In the genomic region with DNA sequence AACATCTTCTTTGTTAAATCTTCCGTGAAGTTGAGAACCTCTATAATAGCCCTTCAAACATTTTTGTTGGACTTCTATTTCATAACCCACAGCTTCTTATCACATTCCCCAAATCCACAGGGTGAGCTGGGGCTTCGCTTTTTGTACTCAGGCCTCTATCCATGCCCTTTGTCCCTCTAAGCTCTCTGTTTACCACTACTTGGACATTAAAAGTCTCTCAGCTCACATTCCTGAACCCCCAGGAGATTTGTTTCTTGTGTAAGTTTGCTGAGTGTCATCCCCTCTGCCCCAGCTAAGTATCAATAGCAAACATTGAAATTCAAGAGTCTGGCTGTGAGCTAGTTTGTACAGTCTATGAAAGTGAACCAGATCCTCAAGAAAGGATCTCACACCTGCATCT, we compare ENCODE assay signal across 24 mouse cellular contexts.
A peak's percentile ranks its signal among the peaks of the same experiment; 100 is the strongest.
DNase-seq lines count a peak whose midpoint lies in the region; ATAC-seq lines count a peak whose summit lies in the region.
"Had no signal": no experiment of that assay in that cellular context is flagged by ENCODE, and none has a peak within 500 bp of the region (broad histone marks: within the 10 kb centered on the region; RNA-seq: fewer than 3 reads in every experiment).

No protein-coding gene starts in this region.

- peak; percentile 9 for DNase-seq in adrenal gland, postnatal 14 days
- no peak for DNase-seq in adrenal gland, postnatal 36 days
- DNase-seq in R1 (ENCODE audit: low read depth, low spot score), result peak; percentile 20
- DNase-seq in embryo, embryonic 9.5 days (ENCODE audit: extremely low spot score), result peak; percentile 3
- DNase-seq in ovary, postnatal 14 days (ENCODE audit: low spot score), result no peak
- DNase-seq in midbrain, embryonic 11.5 days (ENCODE audit: low spot score, missing footprints), result no peak
- no peak for DNase-seq in left cerebral cortex, adult 8-10 months (ENCODE audit: low spot score in 2 of 2)
- DNase-seq: adrenal gland, postnatal 25 days; cerebellum, adult 11-12 months; cerebellum, adult 9-11 months; cerebellum, postnatal 36 days; gastrocnemius, postnatal 25 days; heart, postnatal 36 days; kidney, adult 8-10 months had no signal

- H3K27ac ChIP-seq in brown adipose tissue, adult 24 weeks (replicated peaks; ENCODE audit: low read depth, low read length), result 0 out of 2 replicates have a peak overlapping the region, but pooled peaks have one; percentile 5
- H3K27ac ChIP-seq in midbrain, embryonic 11.5 days (ENCODE audit: low read depth, low read length), result no peak overlapping the region
- H3K27ac ChIP-seq: embryonic facial prominence, embryonic 15.5 days; forebrain, embryonic 10.5 days; heart, embryonic 13.5 days; hindbrain, embryonic 12.5 days had no signal

- no peak overlapping the region for H3K4me2 ChIP-seq in midbrain, embryonic 11.5 days
- H3K4me2 ChIP-seq: embryonic facial prominence, embryonic 15.5 days; heart, embryonic 13.5 days; hindbrain, embryonic 12.5 days had no signal

- H3K4me1 ChIP-seq in brown adipose tissue, adult 24 weeks (ENCODE audit: control insufficient read depth, insufficient read depth, insufficient read length, low read length), result peaks cover 4% of the 10 kb centered on the region; the same call in 1 of the 2 replicates
- no peaks in the 10 kb centered on the region for H3K4me1 ChIP-seq in midbrain, embryonic 11.5 days (ENCODE audit: control insufficient read depth, insufficient read depth, low read length)
- H3K4me1 ChIP-seq: embryonic facial prominence, embryonic 15.5 days; forebrain, embryonic 10.5 days; heart, embryonic 13.5 days; hindbrain, embryonic 12.5 days had no signal

- H3K9me3 ChIP-seq in midbrain, embryonic 11.5 days (ENCODE audit: control insufficient read depth, low read length), result no peaks in the 10 kb centered on the region
- H3K9me3 ChIP-seq: embryonic facial prominence, embryonic 15.5 days; forebrain, embryonic 10.5 days; heart, embryonic 13.5 days; hindbrain, embryonic 12.5 days had no signal

- no peaks in the 10 kb centered on the region for H3K36me3 ChIP-seq in midbrain, embryonic 11.5 days (ENCODE audit: control insufficient read depth, insufficient read depth, low read length)
- H3K36me3 ChIP-seq: embryonic facial prominence, embryonic 15.5 days; forebrain, embryonic 10.5 days; heart, embryonic 13.5 days; hindbrain, embryonic 12.5 days had no signal

- H3K27me3 ChIP-seq in midbrain, embryonic 11.5 days (ENCODE audit: control insufficient read depth, insufficient read depth, low read length), result no peaks in the 10 kb centered on the region
- H3K27me3 ChIP-seq: embryonic facial prominence, embryonic 15.5 days; heart, embryonic 13.5 days; hindbrain, embryonic 12.5 days had no signal

- ATAC-seq in midbrain, embryonic 11.5 days (ENCODE audit: low FRiP score), result no peak
- ATAC-seq: forebrain, embryonic 14.5 days; hindbrain, embryonic 16.5 days; inflammation-experienced regulatory T-cells, adult 6 months; intestine, postnatal 0 days had no signal

- H3K9ac ChIP-seq in midbrain, embryonic 11.5 days (ENCODE audit: low read length), result no peak overlapping the region
- H3K9ac ChIP-seq: embryonic facial prominence, embryonic 15.5 days; heart, embryonic 13.5 days; hindbrain, embryonic 12.5 days had no signal

- no peak overlapping the region for H3K4me3 ChIP-seq in brown adipose tissue, adult 24 weeks (ENCODE audit: insufficient read depth, low read depth, low read length)
- no peak overlapping the region for H3K4me3 ChIP-seq in midbrain, embryonic 11.5 days (ENCODE audit: low read depth, low read length)
- H3K4me3 ChIP-seq: embryonic facial prominence, embryonic 15.5 days; erythroblast, embryonic 14.5 days; forebrain, embryonic 10.5 days; heart, embryonic 13.5 days; hindbrain, embryonic 12.5 days had no signal

- WGBS in midbrain, embryonic 11.5 days, result 52% methylated on average over 2 of the region's 2 CpGs

Comparison
In these comparisons a context has a peak if more than half of its experiments do, and no peak if none do; other contexts are left out.
1. DNase-seq: peak in adrenal gland, postnatal 14 days (single experiment), R1 (single experiment) and embryo, embryonic 9.5 days (single experiment); none in adrenal gland, postnatal 36 days (0 of 2), ovary, postnatal 14 days (single experiment), midbrain, embryonic 11.5 days (single experiment) and left cerebral cortex, adult 8-10 months (0 of 2).